Mouse (Mus musculus): Measurements from ENCODE around the gene E4f1. TPM values are rescaled to one million over a fixed set of nuclear protein-coding genes. Genes with fewer than 3 reads are reported as not detected.

The E4f1 gene
- polyA plus RNA-seq, 1 experiment from 2014 or later, result 7.7 TPM

Other genes starting within 250 kb of the E4f1 start
- gene Tedc2, start 249.5 kb downstream of the E4f1 start, polyA plus RNA-seq (2018), result 2.8 to 5.5 TPM (median 4.0 TPM) in 3 replicates
- 1.3 to 5.7 TPM (median 3.2 TPM) in 3 replicates for gene Ccnf, start 218.8 kb downstream of the E4f1 start, polyA plus RNA-seq (2018)
- 0.16 to 0.30 TPM (median 0.26 TPM) in 3 replicates for gene Abca17, start 119.2 kb downstream of the E4f1 start, polyA plus RNA-seq (2018)
- gene Abca3, start 118.4 kb downstream of the E4f1 start, polyA plus RNA-seq (2018), result 26.0 to 44.3 TPM (median 31.7 TPM) in 3 replicates
- gene Rnps1, start 55.7 kb downstream of the E4f1 start, polyA plus RNA-seq (2018), result 59.5 to 100 TPM (median 80.3 TPM) in 3 replicates
- 10.4 to 30.9 TPM (median 23.5 TPM) in 3 replicates for gene Eci1, start 43.7 kb downstream of the E4f1 start, polyA plus RNA-seq (2018)
- gene Dnase1l2, start 27.2 kb downstream of the E4f1 start, polyA plus RNA-seq (2018), result 0.23 to 1.5 TPM (median 1.1 TPM) in 3 replicates
- gene Pgp, start 79 bp upstream of the E4f1 start, polyA plus RNA-seq (2018), result 7.0 to 22.6 TPM (median 15.0 TPM) in 3 replicates
- not detected in 3 replicates for gene Bricd5, start 3.6 kb upstream of the E4f1 start, polyA plus RNA-seq (2018)
- 10.9 to 13.2 TPM (median 11.6 TPM) in 3 replicates for gene Mlst8, start 8.8 kb upstream of the E4f1 start, polyA plus RNA-seq (2018)
- gene Caskin1, start 18.3 kb upstream of the E4f1 start, polyA plus RNA-seq (2018), result not detected in 3 replicates
- gene Traf7, start 57.6 kb upstream of the E4f1 start, polyA plus RNA-seq (2018), result 42.9 to 61.3 TPM (median 48.4 TPM) in 3 replicates
- gene Rab26, start 63.9 kb upstream of the E4f1 start, polyA plus RNA-seq (2018), result not detected in 3 replicates
- 9.7 to 18.0 TPM (median 16.3 TPM) in 3 replicates for gene Pkd1, start 79.5 kb upstream of the E4f1 start, polyA plus RNA-seq (2018)
- gene Tsc2, start 162.3 kb upstream of the E4f1 start, polyA plus RNA-seq (2018), result 33.7 to 43.4 TPM (median 35.5 TPM) in 3 replicates
- 3.1 to 5.8 TPM (median 3.7 TPM) in 3 replicates for gene Nthl1, start 162.4 kb upstream of the E4f1 start, polyA plus RNA-seq (2018)
- 0.15 TPM in 1 of 3 replicates, not detected in the others for gene Slc9a3r2, start 180.0 kb upstream of the E4f1 start, polyA plus RNA-seq (2018)
- gene Npw, start 188.1 kb upstream of the E4f1 start, polyA plus RNA-seq (2018), result not detected in 3 replicates
- 8.0 to 14.3 TPM (median 12.2 TPM) in 3 replicates for gene Zfp598, start 199.4 kb upstream of the E4f1 start, polyA plus RNA-seq (2018)
- 0.14 to 0.76 TPM (median 0.19 TPM) in 3 replicates for gene Syngr3, start 219.6 kb upstream of the E4f1 start, polyA plus RNA-seq (2018)
- 16.2 to 28.0 TPM (median 20.3 TPM) in 3 replicates for gene Gfer, start 225.8 kb upstream of the E4f1 start, polyA plus RNA-seq (2018)
- 0.50 to 3.8 TPM (median 0.72 TPM) in 3 replicates for gene Noxo1, start 225.9 kb upstream of the E4f1 start, polyA plus RNA-seq (2018)
- 10.6 to 22.6 TPM (median 18.7 TPM) in 3 replicates for gene Tbl3, start 237.3 kb upstream of the E4f1 start, polyA plus RNA-seq (2018)
- gene Rnf151, start 247.8 kb upstream of the E4f1 start, polyA plus RNA-seq (2018), result not detected in 3 replicates
- 612 to 1,759 TPM (median 1,226 TPM) in 3 replicates for gene Rps2, start 247.8 kb upstream of the E4f1 start, polyA plus RNA-seq (2018)

Data from macrophage (primary cell).